Mouse (Mus musculus) left cerebral cortex, adult 11 months (tissue): ENCODE data around the gene Oat.
A peak's percentile ranks its signal among the peaks of the same experiment; 100 is the strongest.

Experiments used
- DNase-seq: peaks from one replicate; pipeline ENCODE4 v3.0.0; 2022; ENCODE audit warnings: low spot score

Gene Oat

GRCm38 (mm10) chr7:132576116-132576650, at the start of gene Oat:
Gene Oat, minus strand, starts transcription at chr7:132576398.
- DNase-seq: peak; percentile 92

GRCm38 (mm10) chr7:132624161-132624560, 48.0 kb upstream of the Oat start:
- DNase-seq: no peak

- no peak for DNase-seq
Measured at GRCm38 (mm10) chr7:132619975-132620918, 44.0 kb upstream of the Oat start.

- DNase-seq: no peak
Measured at GRCm38 (mm10) chr7:132619549-132619948, 43.4 kb upstream of the Oat start.

GRCm38 (mm10) chr7:132617021-132617564, 40.9 kb upstream of the Oat start:
- DNase-seq: no peak

- DNase-seq: no peak
Measured at GRCm38 (mm10) chr7:132616391-132616790, 40.2 kb upstream of the Oat start.

- DNase-seq: no peak
Measured at GRCm38 (mm10) chr7:132615346-132615745, 39.1 kb upstream of the Oat start.

- no peak for DNase-seq
Measured at GRCm38 (mm10) chr7:132611530-132611929, 35.3 kb upstream of the Oat start.

GRCm38 (mm10) chr7:132610468-132611318, 34.5 kb upstream of the Oat start, which contains the start of gene Lhpp:
Gene Lhpp, plus strand, starts transcription at chr7:132610638.
- peak; percentile 38 for DNase-seq

- DNase-seq: no peak
Measured at GRCm38 (mm10) chr7:132608316-132609020, 32.3 kb upstream of the Oat start.

- DNase-seq: no peak
Measured at GRCm38 (mm10) chr7:132605689-132606088, 29.5 kb upstream of the Oat start.

- no peak for DNase-seq
Measured at GRCm38 (mm10) chr7:132604720-132605119, 28.5 kb upstream of the Oat start.

- no peak for DNase-seq
Measured at GRCm38 (mm10) chr7:132600926-132601325, 24.7 kb upstream of the Oat start.

- no peak for DNase-seq
Measured at GRCm38 (mm10) chr7:132600026-132600425, 23.8 kb upstream of the Oat start.

GRCm38 (mm10) chr7:132599071-132599975, 23.1 kb upstream of the Oat start, which contains the start of gene Nkx1-2:
Gene Nkx1-2, minus strand, starts transcription at chr7:132599637.
- DNase-seq: no peak

GRCm38 (mm10) chr7:132597251-132598041, 21.2 kb upstream of the Oat start:
- no peak for DNase-seq

- DNase-seq: no peak
Measured at GRCm38 (mm10) chr7:132596557-132597250, 20.5 kb upstream of the Oat start.

- no peak for DNase-seq
Measured at GRCm38 (mm10) chr7:132595787-132596186, 19.6 kb upstream of the Oat start.

GRCm38 (mm10) chr7:132594325-132594724, 18.1 kb upstream of the Oat start:
- no peak for DNase-seq
